Mouse (Mus musculus) erythroblast, embryonic 14.5 days (primary cell): ENCODE measurements around the gene Ccdc62.

Experiments used
- GATA1 ChIP-seq: IDR thresholded peaks from 2 replicates; pipeline ENCODE4 v1.6.1; 2012; ENCODE audit warnings: low read length, inconsistent platforms, mixed read lengths
- TAL1 ChIP-seq: IDR thresholded peaks from 3 replicates; pipeline ENCODE4 v1.6.1; 2012; ENCODE audit warnings: low read length, inconsistent platforms, mixed read lengths

- no peak for TF ChIP-seq GATA1
- TF ChIP-seq TAL1 = no peak
Observed at GRCm38 (mm10) chr5:123993263-123994036, 63.0 kb downstream of the Ccdc62 start.
